Mouse (Mus musculus) olfactory bulb, adult 2 months (tissue): ENCODE measurements around the gene Pigo.

Experiments
- CTCF ChIP-seq: fragments of 200-500 bp; IDR thresholded peaks from 2 replicates; pipeline ENCODE4 v1.5.1; 2012; ENCODE audit warnings: low read depth, mild to moderate bottlenecking, low read length, moderate library complexity; ENCODE audit not compliant: insufficient read depth
- POLR2A ChIP-seq: fragments of 200-500 bp; IDR thresholded peaks from 2 replicates; pipeline ENCODE4 v1.6.1; 2012; ENCODE audit warnings: mild to moderate bottlenecking, low read depth, low read length, moderate library complexity; ENCODE audit not compliant: insufficient read depth

DNA sequence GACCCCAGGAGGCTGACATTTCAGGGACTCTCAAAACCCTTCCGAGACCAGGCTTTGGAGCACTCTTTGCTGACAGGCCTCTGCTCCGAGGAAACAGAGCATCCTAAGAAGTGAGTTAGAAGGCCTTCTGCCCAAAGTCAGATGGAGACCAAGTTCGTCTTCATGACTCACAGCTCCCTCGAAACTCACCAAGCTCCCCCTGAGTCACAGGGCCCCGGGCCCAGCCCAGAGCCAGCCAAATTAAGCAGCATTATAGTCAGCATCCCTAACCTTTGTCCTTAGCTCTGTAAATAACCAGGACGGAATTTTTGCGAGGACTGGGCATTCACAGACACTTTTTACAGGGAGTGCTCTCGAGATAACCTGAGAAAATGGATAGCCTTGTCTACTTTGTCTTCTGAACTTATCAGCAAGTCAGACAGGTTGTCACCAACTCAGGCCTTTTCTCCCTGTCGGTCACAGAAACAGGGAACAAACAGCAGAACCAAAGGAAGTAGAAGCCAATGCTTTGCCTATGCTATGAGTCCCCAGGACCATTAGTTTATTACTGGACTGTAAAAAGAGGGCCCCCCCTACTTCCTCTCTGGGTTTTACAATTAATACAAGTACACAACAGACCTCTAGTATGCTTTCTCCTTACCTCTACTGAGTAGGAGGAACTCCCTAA lies 15.4 kb upstream of the Pigo start:
- TF ChIP-seq CTCF (no peak), POLR2A (no peak)
